Mouse (Mus musculus) megakaryocyte progenitor cell, adult 5-6 weeks (primary cell): ENCODE measurements at regions not wholly inside any gene's neighbourhood (a gene's known extent, or its start where the extent isn't known, plus 50 kb on each side); places are given as distances from the start of the nearest gene placed in this dataset.

Experiments
- ATAC-seq: replicated peaks from 2 replicates; pipeline ENCODE4 v1.8.0; 2016; ENCODE audit warnings: mild to moderate bottlenecking, moderate TSS enrichment, inconsistent platforms; ENCODE audit not compliant: poor library complexity

DNA sequence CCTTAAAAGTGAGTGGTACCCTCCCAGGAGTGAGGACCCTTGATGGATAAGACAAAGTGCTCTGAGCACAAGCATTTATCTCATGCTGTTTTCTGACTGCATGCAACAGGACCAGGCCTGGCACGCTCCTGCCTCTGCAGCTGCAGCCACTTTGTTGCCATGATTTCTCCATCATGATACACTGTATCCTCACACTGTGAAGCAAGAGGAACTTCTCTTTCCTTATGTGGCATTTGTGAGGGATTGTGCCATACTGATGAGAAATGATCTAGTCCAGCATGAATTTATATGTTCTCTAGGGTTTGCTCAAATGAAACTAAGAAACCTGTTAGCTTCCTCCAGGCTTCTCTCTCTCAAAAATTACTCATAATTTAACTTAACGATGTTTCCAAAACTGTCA, 380.2 kb upstream of the Trib2 start:
- ATAC-seq = peak; percentile 58

DNA sequence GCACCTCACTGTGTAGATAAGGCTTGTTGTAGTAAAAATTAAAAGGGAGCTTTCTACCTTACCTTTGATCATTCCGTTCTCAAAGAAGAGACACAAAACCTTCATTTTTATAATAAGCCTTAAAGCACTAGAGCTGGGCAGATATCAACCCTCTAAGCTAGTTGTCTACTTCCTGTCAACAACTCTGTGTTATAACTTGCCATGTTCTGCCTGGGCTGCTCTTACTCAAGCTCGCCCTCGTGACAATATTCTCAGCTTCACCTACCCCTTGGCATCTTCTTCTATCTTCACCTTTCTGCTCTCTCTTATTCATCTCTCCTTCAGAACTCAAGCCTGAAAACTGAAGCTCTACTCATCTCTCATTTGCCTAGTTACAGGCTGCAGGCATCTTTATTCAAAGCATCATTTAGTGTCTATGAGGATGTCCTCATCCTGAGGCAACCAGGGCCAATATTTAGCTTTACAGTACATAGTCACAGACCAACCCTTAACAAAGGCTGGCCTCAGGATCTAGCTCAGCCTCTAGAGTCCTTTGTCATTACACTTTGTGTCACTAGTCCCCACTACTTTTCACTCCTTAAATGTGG, 375.2 kb upstream of the Trib2 start:
- ATAC-seq = no peak

DNA sequence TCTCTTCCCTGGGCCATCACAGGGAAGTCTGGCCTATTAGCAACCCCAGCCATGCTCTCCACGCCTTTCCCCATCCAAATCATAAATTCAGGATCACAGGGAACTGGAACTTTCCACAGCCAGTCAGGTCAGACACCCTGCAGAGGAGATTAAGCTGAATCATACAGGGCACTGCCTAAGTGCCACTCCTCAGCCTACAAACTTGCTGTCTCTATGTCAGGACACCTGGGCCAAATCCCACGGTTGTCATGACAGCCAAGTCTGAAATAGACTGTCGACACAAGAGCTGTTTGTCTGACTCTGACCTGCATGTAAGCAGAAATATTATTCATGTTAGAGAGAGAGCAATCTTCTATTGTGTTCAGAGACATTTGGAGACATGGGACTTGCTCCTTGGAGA, 374.0 kb upstream of the Trib2 start:
- ATAC-seq = no peak

DNA sequence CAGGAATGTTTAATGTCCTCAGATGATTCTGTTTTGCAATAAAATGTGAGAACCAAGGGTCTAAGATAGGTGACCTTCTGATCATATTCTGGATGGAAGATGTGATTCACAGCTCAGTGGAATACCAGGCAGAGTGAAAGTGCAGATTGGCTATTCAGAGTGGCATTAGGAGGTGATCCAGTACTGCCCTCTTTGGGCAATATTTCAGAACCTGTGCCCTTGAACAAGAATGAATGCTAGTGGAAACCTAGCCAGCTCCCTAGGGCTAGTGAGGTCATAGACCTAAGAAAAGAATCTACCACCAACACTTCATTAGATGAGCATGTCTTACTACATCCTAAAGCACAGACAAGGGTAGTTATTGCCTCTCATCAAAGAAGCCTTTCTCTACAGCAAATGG, 372.7 kb upstream of the Trib2 start:
- no peak for ATAC-seq

DNA sequence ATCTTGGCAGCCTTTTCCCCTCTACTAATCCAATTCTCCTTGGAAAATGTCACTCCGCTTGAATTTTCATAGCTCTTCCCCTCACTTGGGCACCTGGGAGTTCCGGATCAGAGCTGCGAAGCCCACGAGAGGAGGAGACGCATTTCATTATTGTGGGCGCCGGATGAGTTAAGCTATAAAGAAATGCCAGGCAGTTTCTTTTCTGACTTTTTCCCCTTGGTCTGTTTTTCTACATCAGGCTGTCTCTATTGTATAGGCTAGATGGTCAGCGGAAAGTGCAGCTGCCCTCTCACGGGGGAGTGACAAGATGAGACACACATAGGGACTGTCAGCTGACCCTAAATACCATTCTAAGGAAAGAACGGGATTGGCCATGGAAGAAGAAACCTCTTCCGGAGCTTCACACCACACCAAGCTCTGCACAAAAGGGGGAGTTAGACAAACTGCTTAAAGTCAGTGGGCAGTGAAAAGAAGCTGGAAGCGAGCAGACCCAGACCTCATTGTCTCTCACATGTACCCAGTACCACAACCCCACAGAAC, 369.3 kb upstream of the Trib2 start:
- peak; percentile 16; the same call in 1 of the 2 replicates for ATAC-seq

DNA sequence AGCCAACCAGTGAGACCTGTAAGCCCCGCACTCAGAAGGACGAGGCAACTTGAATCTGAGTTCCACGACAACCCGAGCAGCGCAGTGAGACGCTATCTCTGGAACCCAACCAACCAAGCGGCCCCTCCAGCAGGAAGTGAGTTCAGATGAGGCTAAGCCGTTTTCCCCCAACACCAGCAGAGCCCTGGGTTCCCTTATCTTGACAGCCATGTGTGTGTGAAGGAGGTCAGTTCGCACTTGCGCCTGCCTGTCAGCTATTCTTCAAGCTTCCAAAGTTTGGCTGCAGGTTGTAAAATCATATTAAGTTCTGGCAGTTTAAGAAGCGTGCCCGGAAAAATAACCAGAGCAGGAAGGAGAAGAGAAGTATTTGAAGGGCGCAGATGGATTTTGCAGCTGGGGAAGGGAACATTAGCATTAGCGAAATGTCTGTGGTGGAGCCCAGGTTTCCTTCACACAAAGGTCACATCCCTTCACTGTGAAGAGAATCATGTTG, 368.8 kb upstream of the Trib2 start:
- peak; percentile 95 for ATAC-seq

DNA sequence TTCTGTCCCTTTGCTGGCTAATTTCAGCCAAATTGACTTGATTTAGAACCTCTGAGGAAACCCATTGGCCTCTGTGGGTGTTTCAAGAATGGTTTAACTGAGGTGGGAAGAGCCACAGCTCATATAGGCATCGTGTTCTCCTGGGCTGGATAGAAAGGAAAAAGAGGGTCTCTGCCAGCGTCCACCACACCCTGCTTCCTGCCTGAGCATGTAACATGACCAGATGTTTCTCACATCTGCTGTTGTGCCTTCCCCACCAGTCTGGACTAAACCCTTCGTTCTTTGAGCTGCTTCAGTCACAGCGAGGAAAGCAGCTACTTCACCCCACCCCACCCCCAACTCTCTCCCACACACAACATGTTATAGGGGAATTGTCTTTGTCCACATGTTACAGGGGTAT, 366.3 kb upstream of the Trib2 start:
- ATAC-seq = no peak

DNA sequence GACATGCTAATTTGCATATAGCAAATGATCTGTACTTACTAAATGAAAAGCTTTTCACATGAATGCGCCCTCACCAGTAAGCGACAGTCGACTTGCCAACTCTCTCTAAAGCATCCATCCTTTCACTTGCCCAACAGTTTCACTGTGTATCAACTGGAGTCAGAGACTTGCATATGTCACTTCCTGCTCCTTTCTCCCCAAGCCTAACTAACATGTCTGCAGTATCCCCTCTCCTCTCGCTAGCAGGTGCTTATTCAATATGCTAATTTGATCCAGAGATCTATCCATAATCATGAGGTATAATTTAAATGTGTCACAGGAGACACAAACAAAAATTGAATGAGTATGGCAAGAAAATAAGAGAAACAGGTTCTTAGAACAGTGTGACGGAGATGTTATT, 364.9 kb upstream of the Trib2 start:
- no peak for ATAC-seq

DNA sequence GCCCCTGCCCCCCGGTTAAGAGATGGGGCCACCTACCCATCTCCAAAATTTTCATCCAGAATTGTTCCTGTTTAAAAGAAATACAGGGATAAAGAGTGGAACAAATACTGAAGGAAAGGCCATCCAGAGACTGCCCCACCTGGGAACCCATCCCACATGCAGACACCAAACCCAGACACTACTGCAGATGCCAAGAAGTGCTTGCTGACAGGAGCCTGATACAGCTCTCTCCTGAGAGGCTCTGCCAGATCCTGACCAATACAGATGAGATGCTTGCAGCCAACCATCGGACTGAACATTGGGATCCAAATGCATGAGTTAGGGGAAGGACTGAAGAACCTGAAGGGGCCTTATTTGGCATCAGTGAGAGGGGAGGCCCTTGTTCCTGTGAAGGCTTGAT, 363.2 kb upstream of the Trib2 start:
- ATAC-seq = no peak

DNA sequence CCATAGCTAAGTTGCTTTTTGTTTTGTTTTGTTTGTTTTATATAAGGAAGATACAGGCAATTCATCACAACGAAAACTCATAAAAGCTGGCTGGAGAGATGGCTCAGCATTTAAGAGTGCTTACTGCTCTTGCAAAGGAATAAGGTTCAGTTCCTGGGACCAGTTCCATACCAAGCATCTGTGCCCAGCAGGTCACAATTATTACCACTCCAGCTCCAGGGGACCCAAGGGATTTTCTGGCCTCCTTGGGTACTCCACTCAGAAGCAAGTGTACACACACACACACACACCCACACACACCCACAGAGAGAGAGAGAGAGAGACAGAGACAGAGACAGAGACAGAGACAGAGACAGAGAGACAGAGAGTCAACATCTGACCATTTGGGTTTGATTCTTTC, 359.6 kb upstream of the Trib2 start:
- ATAC-seq = no peak

DNA sequence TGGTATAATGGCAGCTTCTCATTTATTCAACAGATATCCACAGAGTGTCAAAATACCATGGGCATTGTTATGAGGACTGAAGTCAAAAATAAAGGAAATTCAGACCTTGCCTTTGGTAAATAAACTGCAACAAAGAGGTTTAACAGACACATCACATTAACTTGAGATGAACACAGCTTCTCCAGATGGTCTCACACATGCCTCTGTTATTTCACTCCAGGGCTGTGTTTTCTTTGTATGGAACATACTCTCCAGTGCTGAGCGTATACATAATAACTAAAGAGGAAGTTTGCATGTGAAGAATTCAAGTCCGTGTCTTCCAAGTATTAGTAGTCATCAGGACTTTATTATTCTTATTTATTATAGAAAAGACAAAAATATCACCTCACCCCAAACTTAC, 355.5 kb upstream of the Trib2 start:
- no peak for ATAC-seq

DNA sequence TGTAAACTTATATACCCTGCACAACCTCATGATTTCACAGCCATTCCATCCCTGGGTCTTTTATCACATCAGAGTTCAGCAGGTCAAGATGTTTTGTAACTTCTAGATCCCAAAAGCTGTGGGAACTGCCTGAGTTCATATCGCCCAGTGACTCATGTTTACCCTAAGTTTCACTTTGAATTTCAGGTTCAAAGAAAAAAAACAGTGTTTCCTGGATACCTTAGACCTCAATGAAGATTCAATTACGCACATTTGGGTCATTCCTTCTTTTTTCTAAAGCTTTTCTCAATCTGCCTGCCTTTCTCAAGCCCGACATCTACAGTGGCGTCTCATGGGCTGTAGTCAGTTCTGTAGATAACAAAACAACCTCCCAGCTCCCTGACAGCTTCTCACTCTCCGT, 354.9 kb upstream of the Trib2 start:
- ATAC-seq = no peak

DNA sequence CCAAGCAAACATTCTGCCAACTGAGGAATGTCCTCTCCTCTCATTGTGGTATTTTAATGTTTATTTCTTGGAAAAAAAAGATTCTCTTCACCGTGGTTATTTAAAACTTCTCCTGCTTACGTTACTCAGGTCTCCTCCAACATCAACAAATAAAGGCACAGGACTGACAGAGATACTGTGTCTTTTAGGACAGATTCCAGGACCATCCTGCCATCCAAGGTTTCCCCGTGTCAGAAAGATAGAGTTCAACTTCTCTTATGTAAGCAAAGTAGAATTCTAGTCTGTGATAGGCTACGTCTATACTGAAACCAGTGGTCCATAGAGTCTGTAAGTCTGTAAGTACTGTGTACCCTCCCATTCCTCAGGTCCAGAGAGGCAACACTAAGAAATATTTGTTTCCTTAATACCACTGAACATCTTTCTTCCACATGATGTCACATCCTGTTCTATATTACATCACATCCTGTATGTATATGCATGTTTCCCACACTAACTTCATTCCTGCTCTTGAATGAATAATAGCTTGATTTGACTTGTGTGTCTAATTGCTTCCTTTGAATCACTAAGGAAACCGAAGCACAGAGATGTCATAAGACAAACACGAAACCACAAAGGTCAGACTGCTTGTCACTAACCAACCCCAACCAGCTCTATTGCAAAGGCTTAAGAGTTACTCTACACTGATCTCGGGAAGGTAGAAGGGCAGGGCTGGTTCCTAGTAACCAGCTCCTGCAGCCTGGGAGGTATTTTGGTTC, 353.2 kb upstream of the Trib2 start:
- ATAC-seq = peak; percentile 70

DNA sequence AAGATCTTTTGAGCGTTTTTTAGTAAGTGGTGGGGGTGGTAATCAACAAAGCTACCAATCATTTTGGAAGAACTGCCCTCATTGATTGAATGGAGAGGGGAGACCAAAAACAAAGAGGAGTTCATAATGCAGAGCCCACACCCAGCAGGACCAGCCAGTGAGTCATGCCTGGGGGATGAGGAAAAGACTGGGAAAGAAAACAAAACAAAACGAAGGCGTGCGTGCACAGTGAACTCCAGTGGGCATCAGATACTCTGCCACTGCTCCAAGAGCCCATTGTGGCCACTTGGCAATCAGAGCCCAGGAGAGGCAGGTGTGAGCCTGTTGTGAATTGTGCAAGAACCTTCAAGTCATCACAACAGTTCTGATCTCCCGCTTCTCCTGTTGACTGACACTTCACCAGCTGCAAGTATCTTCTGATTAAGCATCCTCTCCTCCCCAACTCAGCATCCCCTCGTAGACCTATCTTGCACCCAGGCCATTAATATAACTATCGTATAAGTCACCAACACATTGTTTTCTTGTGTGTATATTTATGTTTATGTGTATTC, 351.1 kb upstream of the Trib2 start:
- ATAC-seq = no peak

DNA sequence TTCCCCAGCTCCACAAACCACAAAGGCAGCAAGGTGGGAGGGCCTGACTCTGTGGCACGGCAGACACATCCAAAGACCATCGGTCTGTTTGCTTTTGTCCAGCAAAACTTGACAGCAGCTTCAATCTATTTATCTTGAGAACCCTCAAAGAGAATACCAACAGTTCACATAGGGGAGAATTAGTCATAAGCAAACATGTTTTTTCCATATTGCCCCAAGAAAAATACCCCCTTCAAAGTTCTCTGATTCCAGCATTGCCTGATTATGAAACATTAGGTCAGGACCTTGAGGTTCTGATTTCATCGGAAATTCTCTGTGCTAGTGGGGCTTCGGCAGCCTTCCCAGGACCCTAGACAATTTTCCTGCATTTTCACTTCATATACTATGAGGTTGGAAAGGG, 348.4 kb upstream of the Trib2 start:
- ATAC-seq = no peak

DNA sequence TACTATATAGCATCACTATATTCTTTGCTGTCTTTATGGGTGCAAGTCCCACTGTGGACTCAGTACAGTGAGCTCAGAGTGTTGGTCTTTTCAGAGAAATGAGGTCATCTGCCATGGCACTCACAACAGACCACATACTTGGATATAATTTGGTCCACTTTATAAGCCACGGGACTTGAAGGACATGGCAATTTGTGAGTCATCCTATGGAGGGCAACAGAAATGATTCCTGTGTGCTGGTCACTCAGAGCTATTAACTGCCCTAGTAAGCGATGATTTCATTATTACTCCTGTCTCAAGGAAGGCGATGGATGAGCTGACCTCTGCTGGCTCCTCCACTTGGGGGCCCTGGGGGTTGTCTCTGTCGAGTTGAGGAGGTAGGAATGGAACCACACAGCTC, 345.2 kb upstream of the Trib2 start:
- no peak for ATAC-seq

DNA sequence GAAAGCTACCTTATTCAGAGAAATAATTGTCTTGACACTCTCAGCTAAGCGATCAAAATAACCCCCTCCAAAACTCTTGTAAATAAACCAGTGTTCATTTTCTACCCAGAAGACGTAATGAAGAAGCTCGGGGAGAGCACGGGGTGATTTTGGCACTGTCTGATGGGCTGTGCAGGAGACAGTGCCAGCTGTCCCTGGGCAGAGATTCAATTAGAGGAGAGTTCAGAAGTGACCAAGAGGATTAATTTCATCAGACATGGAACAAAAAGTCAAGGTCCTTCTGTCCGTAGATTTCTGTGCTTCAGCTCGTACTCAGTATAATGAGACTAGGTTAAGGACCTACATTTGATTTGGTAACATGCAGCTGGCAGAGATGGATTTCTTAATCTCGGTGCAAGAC, 341.2 kb upstream of the Trib2 start:
- ATAC-seq = no peak

DNA sequence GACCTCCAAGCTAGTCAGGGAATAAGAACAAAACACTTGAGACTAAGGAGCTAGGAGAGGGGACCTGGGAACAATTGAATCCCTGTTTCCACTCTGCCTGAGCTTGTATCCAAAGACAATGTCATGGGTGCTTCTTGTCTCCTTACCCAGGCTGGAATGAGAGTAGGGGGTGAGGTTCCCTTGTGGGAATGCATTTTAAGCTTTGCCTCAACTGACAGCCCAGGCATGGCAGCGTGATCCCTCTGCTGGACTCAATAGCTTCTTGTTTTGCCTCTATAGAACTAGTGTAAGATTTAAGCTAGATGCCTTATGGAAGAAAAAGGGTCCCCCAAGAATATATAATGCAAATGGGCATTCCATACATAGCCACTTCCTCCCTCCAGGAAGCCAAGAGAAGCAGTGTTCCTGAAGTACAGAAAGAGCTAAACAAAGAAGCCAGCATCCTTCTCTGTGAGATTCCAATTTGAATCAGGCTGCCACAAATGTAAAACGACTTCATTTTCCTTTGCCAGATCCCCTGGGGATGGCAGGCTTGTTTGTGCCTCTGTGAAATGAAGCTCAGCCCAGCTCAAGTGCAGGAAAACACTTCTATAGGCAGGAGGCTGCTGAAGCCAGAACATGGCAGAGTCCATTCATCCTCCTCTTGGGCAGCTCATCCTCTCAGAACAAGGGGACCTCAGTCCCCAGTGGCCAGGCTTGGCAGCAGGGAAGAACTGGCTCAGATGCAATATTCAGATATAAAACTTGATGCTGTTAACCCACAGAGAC, 339.3 kb upstream of the Trib2 start:
- ATAC-seq = no peak

DNA sequence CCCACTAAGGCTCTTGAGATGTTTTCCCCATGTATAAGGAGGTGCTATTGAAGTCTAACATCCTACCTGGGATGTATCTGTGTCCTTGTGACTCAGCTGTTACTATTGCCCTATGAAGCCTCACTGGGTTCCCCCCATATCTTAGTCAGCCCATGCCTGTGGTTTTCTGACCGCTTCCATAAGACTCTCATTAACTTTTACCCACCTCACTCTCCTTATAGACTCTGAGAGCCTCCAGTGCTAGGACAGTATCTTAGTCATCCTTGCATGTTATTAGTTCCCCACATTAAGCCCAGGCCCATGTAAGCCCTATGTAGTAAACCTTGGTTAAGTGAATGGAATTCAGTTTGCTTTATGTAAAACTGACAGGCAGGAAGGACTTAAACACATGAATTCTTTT, 337.5 kb upstream of the Trib2 start:
- peak; percentile 23; the same call in 1 of the 2 replicates for ATAC-seq

DNA sequence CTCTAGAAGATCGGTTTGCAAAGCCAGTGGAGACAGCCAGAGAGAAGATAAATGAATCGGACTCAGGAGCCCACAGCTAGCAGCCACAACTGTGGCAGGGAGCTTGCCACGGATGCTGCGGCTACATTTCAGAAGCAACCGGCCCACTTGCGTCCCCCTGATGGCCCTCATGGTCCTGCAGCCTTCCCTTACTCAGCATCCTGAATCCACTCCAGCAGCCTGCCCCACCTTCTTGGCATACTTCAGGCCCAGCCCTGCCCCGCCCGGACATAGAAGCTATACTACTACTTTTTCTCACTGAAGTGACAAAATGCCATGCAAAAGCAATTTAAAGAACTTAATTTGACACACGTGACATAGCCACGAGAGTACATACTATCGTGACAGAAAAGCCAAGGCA, 335.4 kb upstream of the Trib2 start:
- ATAC-seq = no peak

DNA sequence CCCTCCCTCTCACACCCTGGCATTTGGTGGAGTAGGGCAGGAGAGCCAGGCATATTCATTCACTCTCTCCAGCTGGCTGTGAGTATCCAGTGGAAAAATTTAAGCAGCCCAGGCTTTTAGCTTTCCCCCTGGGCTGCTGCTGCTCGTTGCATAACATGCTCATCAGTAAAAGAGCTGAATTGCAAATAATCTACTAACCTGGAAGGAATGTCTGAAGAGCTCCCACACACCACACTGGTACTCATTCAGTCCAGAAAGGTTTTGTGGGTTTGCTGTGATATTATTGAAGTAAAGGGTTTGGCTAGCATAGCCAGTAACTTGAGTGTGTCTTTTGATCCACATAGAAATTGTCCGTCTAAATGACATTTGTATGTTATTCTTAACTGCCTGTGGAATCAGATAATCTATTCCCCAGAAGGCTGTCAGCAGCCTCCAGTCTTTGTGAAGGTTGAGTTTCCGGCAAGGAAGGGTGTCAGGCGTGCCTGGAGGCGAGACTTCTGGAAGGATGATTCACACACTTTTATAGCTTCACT, 334.5 kb upstream of the Trib2 start:
- no peak for ATAC-seq
